Mouse (Mus musculus): Measurements from ENCODE around the gene Jak3.
"Not testable (repeated sequence)": the region's sequence is repeated elsewhere in the genome, so short reads cannot be mapped to it uniquely, and the experiment has no call there.

The Jak3 gene

GRCm38 (mm10) chr8:71723047-71723551, 47.0 kb downstream of the Jak3 start:
- no peak for DNase-seq (ENCODE audit: low spot score)

GRCm38 (mm10) chr8:71724389-71724788, 48.3 kb downstream of the Jak3 start:
- no peak for DNase-seq (ENCODE audit: low spot score)

GRCm38 (mm10) chr8:71725122-71725924, 49.2 kb downstream of the Jak3 start, which contains the start of gene Fcho1:
Fcho1 (minus strand) TSS chr8:71725716.
- DNase-seq (ENCODE audit: low spot score), result no peak

GRCm38 (mm10) chr8:71728240-71728785, 52.2 kb downstream of the Jak3 start:
- DNase-seq (ENCODE audit: low spot score), result no peak

GRCm38 (mm10) chr8:71728826-71729620, 52.9 kb downstream of the Jak3 start:
- DNase-seq (ENCODE audit: low spot score), result no peak

GRCm38 (mm10) chr8:71731652-71732230, 55.6 kb downstream of the Jak3 start:
- DNase-seq (ENCODE audit: low spot score), result no peak

- DNase-seq (ENCODE audit: low spot score), result not testable (repeated sequence)
Measured at GRCm38 (mm10) chr8:71738316-71738715, 62.2 kb downstream of the Jak3 start.

Data from urinary bladder, postnatal 10 days (tissue).